Mouse (Mus musculus): ENCODE measurements around the gene Rbm48.

DNA sequence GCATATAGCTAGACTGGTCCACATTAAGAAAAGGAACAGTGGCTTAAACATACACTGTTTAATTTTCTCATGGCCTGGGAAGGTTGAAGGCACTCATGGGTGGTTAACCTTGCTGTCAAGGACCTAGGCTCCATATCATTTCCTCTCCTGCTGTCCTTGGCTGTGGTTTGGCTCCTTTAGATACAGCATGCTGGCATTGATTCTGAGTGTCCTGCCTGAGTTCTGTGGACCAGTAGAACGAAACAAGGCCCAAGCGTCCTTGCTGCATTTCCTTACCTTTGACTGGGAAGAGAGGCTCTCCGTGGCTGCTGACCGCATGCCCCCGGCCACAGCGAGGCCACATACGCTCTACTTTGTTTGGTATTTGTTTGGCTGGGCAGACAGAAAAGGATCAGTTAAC is 12.9 kb upstream of the Rbm48 start:
- no peak for TF ChIP-seq CTCF (IDR thresholded peaks at IDR 0.05; ENCODE audit: low read depth)
- no peak for TF ChIP-seq EP300 (IDR thresholded peaks at IDR 0.05; ENCODE audit: low read depth)

Measured in liver, postnatal 0 days (tissue).